Mouse (Mus musculus) midbrain, embryonic 14.5 days (tissue): Measurements from ENCODE around the gene Rbm14. TPM values are rescaled to one million over a fixed set of nuclear protein-coding genes. Genes with fewer than 3 reads are reported as not detected.

Experiments
- ATAC-seq: fragments of 200-750 bp; cut with Nextera tagmentation; 2 replicates; pipeline ENCODE4 v1.8.0; 2017; ENCODE audit warnings: moderate number of reproducible peaks, moderate library complexity; ENCODE audit not compliant: low FRiP score, low TSS enrichment
- DNase-seq: peaks from one replicate; pipeline ENCODE4 v3.0.0-alpha.2; 2015
- H3K27ac ChIP-seq: fragments of 300-500 bp; sonication (generic); replicated peaks from 2 replicates; pipeline ENCODE4 v1.5.1; 2014; ENCODE audit warnings: mild to moderate bottlenecking, low read depth, low read length, moderate library complexity
- H3K27me3 ChIP-seq: fragments of 300-500 bp; sonication (generic); 2 replicates; pipeline ENCODE4 v1.6.1; 2014; ENCODE audit warnings: low read length, control low read depth, mixed read lengths; ENCODE audit not compliant: control insufficient read depth, insufficient read depth
- H3K36me3 ChIP-seq: fragments of 300-500 bp; sonication (generic); 2 replicates; pipeline ENCODE4 v1.6.1; 2014; ENCODE audit warnings: low read length, control low read depth; ENCODE audit not compliant: control insufficient read depth, insufficient read depth
- H3K4me1 ChIP-seq: fragments of 300-500 bp; sonication (generic); 2 replicates; pipeline ENCODE4 v1.6.1; 2014; ENCODE audit warnings: mild to moderate bottlenecking, antibody characterized with exemption, low read length, control low read depth; ENCODE audit not compliant: control insufficient read depth, insufficient read depth
- H3K4me2 ChIP-seq: fragments of 300-500 bp; sonication (generic); 2 replicates; pipeline ENCODE4 v1.6.1; 2014; ENCODE audit warnings: mild to moderate bottlenecking, low read length, moderate library complexity
- H3K4me3 ChIP-seq: fragments of 300-500 bp; sonication (generic); replicated peaks from 2 replicates; pipeline ENCODE4 v1.5.1; 2014; ENCODE audit warnings: low read depth, low read length
- H3K9ac ChIP-seq: fragments of 300-500 bp; sonication (generic); replicated peaks from 2 replicates; pipeline ENCODE4 v1.6.1; 2014; ENCODE audit warnings: mild to moderate bottlenecking, low read length, moderate library complexity
- H3K9me3 ChIP-seq: fragments of 300-500 bp; sonication (generic); 2 replicates; pipeline ENCODE4 v1.6.1; 2016; ENCODE audit warnings: low read length, control low read depth, mixed read lengths; ENCODE audit not compliant: control insufficient read depth
- WGBS: fragments of 180-500 bp; shearing (Covaris S2); extraction: QIAGEN DNeasy Blood & Tissue Kit; methylation state at CpG from one replicate; pipeline ENCODE4 v1.1.7; 2014; 5-methylcytosine and 5-hydroxymethylcytosine counted together
- polyA plus RNA-seq: library from polyadenylated mRNA; unstranded; fragments of >200 nt; fragmentation: Nextera tagmentation; extraction: Ambion mirVana; gene quantifications from 2 replicates; pipeline ENCODE4 v1.2.1, GENCODE M21; 2014

The Rbm14 gene
- polyA plus RNA-seq, 1 experiment from 2014 or later = 68.9 TPM

DNA sequence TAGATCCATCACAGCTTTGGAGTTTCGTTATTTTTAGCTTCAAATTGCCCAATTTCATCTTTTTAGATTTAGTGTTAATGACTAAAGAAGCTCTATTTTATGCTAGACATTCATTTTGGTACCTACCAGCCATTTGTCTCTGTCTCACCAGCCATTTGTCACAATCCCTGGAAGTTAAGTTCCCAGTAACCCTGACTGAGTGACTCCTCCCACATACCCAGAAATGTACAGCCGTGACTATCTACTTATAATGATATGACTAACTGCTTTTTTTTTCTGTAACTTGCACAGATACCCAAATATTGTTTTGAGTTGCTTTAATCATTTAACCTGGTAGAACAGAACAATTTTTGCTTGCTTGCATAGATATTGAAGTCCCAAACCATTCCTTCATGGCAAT, 34.4 kb upstream of the Rbm14 start:
- no peak overlapping the region for H3K4me2 ChIP-seq
- 79% methylated on average over 2 of the region's 2 CpGs for WGBS
- DNase-seq = no peak

DNA sequence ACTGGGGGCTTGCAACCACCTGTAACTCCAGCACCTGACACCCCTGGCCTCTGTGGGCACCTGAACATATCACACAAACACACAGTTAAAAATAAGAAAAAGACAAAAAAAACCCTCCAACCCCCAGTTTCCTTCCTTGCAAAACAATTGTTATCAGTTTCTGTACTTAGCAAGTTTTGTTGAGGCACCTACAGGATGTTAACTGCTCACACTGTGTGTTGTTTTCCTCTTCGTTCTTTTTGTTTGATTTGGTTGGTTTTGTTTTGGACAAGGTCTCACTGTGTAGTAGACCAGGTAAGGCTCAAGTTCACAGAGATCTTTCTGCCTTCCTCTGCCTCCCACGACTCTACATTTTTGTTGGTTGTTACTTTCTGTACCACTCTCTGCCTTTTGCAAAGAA, 31.2 kb upstream of the Rbm14 start:
- 71% methylated on average over 2 of the region's 2 CpGs for WGBS
- peaks cover 16% of the 10 kb centered on the region for H3K27me3 ChIP-seq
- H3K4me1 ChIP-seq = peaks cover 15% of the 10 kb centered on the region
- H3K36me3 ChIP-seq = no peaks in the 10 kb centered on the region
- no peak overlapping the region for H3K4me3 ChIP-seq
- no peak overlapping the region for H3K4me2 ChIP-seq
- no peak overlapping the region for H3K9ac ChIP-seq
- no peak for DNase-seq
- no peaks in the 10 kb centered on the region for H3K9me3 ChIP-seq
- no peak for ATAC-seq
- H3K27ac ChIP-seq = no peak overlapping the region

More for the DNA sequence above, 34.4 kb upstream of the Rbm14 start:
- peaks cover 6% of the 10 kb centered on the region for H3K27me3 ChIP-seq
- H3K4me1 ChIP-seq = no peaks in the 10 kb centered on the region
- H3K9me3 ChIP-seq = no peaks in the 10 kb centered on the region
- H3K36me3 ChIP-seq = no peaks in the 10 kb centered on the region
- H3K4me3 ChIP-seq = no peak overlapping the region
- H3K27ac ChIP-seq = no peak overlapping the region
- no peak for ATAC-seq
- no peak overlapping the region for H3K9ac ChIP-seq

DNA sequence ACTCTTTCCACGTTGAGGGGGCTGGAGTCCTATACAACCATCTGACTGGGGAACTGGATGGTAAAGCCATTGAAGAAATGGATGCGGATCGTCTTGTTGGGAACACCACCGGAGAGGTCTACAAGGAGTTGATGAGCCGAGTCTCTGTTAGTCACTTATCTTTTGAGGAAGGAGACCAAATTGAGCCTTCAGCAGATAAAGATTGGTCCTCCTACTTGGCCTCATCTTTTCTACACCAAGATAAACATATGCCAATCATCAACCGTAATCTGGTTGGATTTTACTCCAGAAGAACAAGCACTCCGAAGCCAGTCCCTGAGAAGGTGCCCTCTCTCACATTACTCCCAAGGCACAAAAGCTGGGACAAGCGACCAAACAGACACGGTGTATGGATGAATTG, 29.4 kb upstream of the Rbm14 start:
- no peak overlapping the region for H3K4me3 ChIP-seq
- no peaks in the 10 kb centered on the region for H3K9me3 ChIP-seq
- no peaks in the 10 kb centered on the region for H3K36me3 ChIP-seq
- ATAC-seq = no peak
- 85% methylated on average over 9 of the region's 9 CpGs for WGBS
- DNase-seq = no peak
- peaks cover 16% of the 10 kb centered on the region for H3K27me3 ChIP-seq
- no peak overlapping the region for H3K27ac ChIP-seq
- H3K4me1 ChIP-seq = peaks cover 15% of the 10 kb centered on the region
- no peak overlapping the region for H3K9ac ChIP-seq
- no peak overlapping the region for H3K4me2 ChIP-seq

DNA sequence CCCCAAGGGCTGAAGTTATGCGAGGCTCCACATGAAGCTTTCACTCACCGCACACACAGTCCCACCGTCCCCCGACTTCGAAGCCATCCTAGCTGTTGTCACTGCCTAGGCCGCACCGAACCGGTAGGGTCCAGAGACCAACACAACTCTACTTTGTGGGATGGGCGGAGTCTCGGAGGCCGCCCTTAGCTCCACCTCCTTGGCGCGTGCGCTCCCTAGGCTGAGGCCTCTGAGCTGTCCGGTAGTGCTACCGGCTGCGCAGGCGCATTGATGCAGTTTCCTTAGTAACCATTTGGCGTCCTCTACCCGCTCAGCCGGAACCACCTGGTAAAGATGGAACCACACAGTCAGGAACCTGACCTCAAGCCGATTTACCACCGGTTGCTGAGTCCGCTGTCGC, 27.7 kb upstream of the Rbm14 start, which contains the start of the genes Ccs and Ccdc87:
Ccs (minus strand) TSS at position 184 of the 400 bp plus-strand sequence.
Ccdc87 (plus strand) TSS at position 218 of the 400 bp plus-strand sequence.
- Histone ChIP-seq H3K36me3 (no peaks in the 10 kb centered on the region), H3K9me3 (no peaks in the 10 kb centered on the region), H3K27me3 (peaks cover 16% of the 10 kb centered on the region), H3K4me3 (peak within 1 kb of the TSS; percentile 58), H3K9ac (peak within 1 kb of the TSS; percentile 41), H3K4me1 (peaks cover 15% of the 10 kb centered on the region), H3K4me2 (peak within 1 kb of the TSS; percentile 98), H3K27ac (no peak within 1 kb of the TSS)
- WGBS = 1% methylated on average over 25 of the region's 25 CpGs
- ATAC-seq (peak; percentile 98), DNase-seq (peak; percentile 97)

DNA sequence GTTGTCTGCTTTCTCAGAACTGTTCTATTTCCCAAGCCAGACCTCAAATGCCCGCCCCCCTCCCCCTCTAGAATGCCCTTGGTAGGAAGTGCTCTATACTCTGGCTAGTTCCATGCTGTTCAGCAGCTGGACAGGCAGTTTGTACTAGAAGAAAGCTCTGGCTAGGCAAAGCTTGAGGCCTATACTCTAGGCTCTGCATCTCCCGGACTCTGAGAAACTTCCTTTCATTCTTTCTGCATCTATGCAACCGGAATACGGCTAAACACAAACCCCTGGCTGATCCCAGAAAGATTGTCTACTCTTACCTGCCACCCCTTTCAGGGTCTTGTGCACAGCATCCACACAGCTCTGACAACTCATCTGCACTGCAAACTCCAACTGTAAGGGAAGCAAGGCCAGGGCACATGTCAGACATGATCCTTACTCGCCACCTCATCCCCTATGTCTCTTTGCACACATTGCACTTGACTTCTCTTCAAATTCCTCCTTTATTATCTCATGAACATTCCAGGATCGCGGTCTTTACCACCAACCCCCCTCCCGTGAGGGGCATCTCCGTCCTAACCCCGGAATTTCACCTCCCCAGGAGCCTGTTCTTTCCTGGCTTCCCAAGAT, 27.2 kb upstream of the Rbm14 start:
- DNase-seq (no peak), ATAC-seq (peak; percentile 17; the same call in 1 of the 2 replicates)
- peak overlapping the region; percentile 58 for H3K4me3 ChIP-seq
- H3K36me3 ChIP-seq = no peaks in the 10 kb centered on the region
- peak overlapping the region; percentile 98 for H3K4me2 ChIP-seq
- peaks cover 16% of the 10 kb centered on the region for H3K27me3 ChIP-seq
- 33% methylated on average over 10 of the region's 10 CpGs for WGBS
- no peak overlapping the region for H3K27ac ChIP-seq
- H3K4me1 ChIP-seq = peaks cover 15% of the 10 kb centered on the region
- H3K9me3 ChIP-seq = no peaks in the 10 kb centered on the region
- H3K9ac ChIP-seq = peak overlapping the region; percentile 41

DNA sequence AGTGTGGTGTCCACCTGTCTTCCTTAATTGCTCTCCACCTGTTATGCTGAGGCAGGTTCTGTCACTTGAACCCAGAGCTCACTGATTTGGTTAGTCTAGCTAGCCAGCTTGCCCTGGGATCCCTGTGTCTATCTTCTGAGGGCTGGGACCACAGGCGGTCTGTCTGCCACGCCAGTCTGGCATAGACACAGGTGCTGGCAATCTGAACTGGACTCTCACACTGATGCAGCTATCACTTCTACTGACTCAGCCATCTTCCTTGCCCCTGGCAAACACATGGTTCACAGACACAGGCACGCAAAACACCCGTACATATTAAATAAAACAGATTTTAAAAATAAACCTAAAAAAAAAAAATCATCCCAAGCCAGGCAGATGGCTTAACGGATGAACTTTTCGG, 25.6 kb upstream of the Rbm14 start:
- H3K4me3 ChIP-seq = no peak overlapping the region
- H3K27ac ChIP-seq = no peak overlapping the region
- peaks cover 16% of the 10 kb centered on the region for H3K27me3 ChIP-seq
- no peaks in the 10 kb centered on the region for H3K9me3 ChIP-seq
- no peak overlapping the region for H3K4me2 ChIP-seq
- WGBS = 93% methylated on average over 6 of the region's 6 CpGs
- H3K36me3 ChIP-seq = peaks cover 5% of the 10 kb centered on the region; the same call in 1 of the 2 replicates
- DNase-seq (no peak), ATAC-seq (no peak)
- no peak overlapping the region for H3K9ac ChIP-seq
- peaks cover 15% of the 10 kb centered on the region for H3K4me1 ChIP-seq

DNA sequence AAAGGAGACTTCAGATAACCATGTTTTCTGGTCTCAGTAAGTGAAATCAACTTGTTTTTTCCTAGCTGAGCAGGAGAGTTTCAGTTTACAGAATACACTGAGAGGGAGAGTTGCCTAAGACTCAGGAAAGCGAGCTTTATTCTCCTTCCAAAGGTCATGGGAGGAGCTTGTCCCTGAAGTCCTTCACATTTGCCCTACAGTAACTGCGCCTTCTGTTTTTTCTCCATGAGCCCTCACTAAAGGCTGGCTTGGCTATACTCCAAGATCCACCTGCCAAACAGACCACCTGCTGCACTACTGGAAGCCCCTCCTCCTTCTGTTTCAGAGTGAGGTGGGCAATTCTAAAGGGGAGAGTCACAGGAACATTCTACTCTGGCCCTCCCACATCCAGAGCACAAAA, 24.7 kb upstream of the Rbm14 start:
- Histone ChIP-seq H3K27me3 (peaks cover 13% of the 10 kb centered on the region), H3K9me3 (no peaks in the 10 kb centered on the region), H3K4me2 (no peak overlapping the region), H3K27ac (no peak overlapping the region), H3K4me3 (no peak overlapping the region), H3K9ac (no peak overlapping the region), H3K36me3 (peaks cover 5% of the 10 kb centered on the region; the same call in 1 of the 2 replicates), H3K4me1 (peaks cover 15% of the 10 kb centered on the region)
- 81% methylated on average over 2 of the region's 2 CpGs for WGBS
- no peak for DNase-seq
- ATAC-seq = no peak

DNA sequence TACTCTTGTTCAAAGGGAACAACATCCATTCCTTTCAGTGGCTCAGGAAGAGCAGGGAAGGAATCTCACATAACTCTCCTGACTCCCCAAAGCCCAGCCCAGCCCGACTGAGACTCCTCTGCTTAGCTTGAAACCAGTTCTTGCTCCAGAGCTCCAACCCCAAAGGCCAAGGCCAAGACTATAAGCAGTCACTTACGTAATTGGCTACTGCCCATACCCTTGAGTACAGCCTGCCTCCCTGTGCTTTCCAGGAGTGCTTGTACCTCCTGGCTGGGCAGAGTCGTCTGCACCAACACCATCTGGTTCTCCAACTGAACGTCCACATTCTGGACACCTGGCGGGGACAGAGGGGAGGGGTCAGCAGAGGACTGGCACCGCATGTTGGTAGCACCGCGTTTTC, 22.5 kb upstream of the Rbm14 start:
- Histone ChIP-seq H3K9me3 (no peaks in the 10 kb centered on the region), H3K27ac (no peak overlapping the region), H3K27me3 (no peaks in the 10 kb centered on the region), H3K4me2 (no peak overlapping the region), H3K36me3 (peaks cover 5% of the 10 kb centered on the region), H3K9ac (no peak overlapping the region), H3K4me1 (peaks cover 10% of the 10 kb centered on the region), H3K4me3 (no peak overlapping the region)
- ATAC-seq (no peak), DNase-seq (no peak)
- WGBS = 91% methylated on average over 8 of the region's 8 CpGs

DNA sequence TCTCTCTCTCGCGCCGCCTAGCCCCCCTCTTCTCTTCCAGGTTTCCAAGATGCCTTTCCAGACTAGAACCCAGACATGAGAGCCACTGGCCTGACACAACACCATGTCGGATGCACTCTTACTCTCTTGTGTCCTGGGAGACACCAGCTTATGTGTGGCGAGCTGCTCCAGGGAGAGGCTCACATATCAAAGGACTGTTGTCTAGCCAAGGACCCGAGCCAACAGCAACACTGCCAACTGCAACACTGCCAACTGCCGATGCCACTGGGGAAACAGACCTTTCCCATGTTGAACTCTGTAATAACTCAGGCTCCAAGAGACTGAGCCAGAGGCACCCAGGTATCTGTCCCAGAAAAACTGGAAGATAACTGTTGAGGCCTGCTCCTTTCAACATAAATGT, 17.7 kb upstream of the Rbm14 start:
- Histone ChIP-seq H3K36me3 (peaks cover 26% of the 10 kb centered on the region), H3K9me3 (no peaks in the 10 kb centered on the region), H3K4me3 (no peak overlapping the region), H3K4me2 (no peak overlapping the region), H3K27me3 (no peaks in the 10 kb centered on the region), H3K4me1 (no peaks in the 10 kb centered on the region), H3K27ac (no peak overlapping the region), H3K9ac (no peak overlapping the region)
- WGBS = 65% methylated on average over 7 of the region's 7 CpGs
- DNase-seq = peak; percentile 24
- no peak for ATAC-seq
